ENCODE assay signal across 24 mouse cellular contexts in genomic region chr4:89090217-89090616, GRCm38 (mm10).
"Had no signal": no experiment of that assay in that cellular context is flagged by ENCODE, and none has a peak within 500 bp of the region (broad histone marks: within the 10 kb centered on the region; RNA-seq: fewer than 3 reads in every experiment).

No protein-coding gene starts in this region.

- H3K9me3 ChIP-seq: heart, embryonic 12.5 days; hindbrain, embryonic 10.5 days; hindbrain, embryonic 13.5 days; hindbrain, embryonic 15.5 days; limb, embryonic 13.5 days; limb, embryonic 15.5 days; liver, embryonic 12.5 days had no signal

- H3K27ac ChIP-seq: gastrocnemius, adult 2 months; heart, adult 2 months; hindbrain, embryonic 10.5 days; hindbrain, embryonic 13.5 days; hindbrain, embryonic 15.5 days; hindbrain, postnatal 0 days; layer of hippocampus, adult 2 months; limb, embryonic 13.5 days; limb, embryonic 15.5 days; liver, embryonic 12.5 days; liver, embryonic 14.5 days had no signal

- H3K4me1 ChIP-seq: heart, embryonic 12.5 days; hindbrain, embryonic 10.5 days; hindbrain, embryonic 13.5 days; hindbrain, embryonic 15.5 days had no signal

- H3K4me3 ChIP-seq: gastrocnemius, adult 2 months; heart, adult 2 months; heart, embryonic 12.5 days; hindbrain, embryonic 10.5 days; hindbrain, embryonic 13.5 days; hindbrain, embryonic 15.5 days; layer of hippocampus, adult 2 months; limb, embryonic 13.5 days; limb, embryonic 15.5 days; liver, embryonic 12.5 days had no signal

- H3K27me3 ChIP-seq: heart, embryonic 12.5 days; hindbrain, embryonic 13.5 days; hindbrain, embryonic 15.5 days; limb, embryonic 13.5 days; limb, embryonic 15.5 days; liver, embryonic 12.5 days had no signal

- H3K9ac ChIP-seq: heart, embryonic 12.5 days; hindbrain, embryonic 13.5 days; hindbrain, embryonic 15.5 days; limb, embryonic 13.5 days; limb, embryonic 15.5 days; liver, embryonic 12.5 days; liver, embryonic 14.5 days had no signal

- DNase-seq: gastrocnemius, adult 2 months; gastrocnemius, postnatal 10 days; gastrocnemius, postnatal 25 days; heart, adult 2 months; heart, postnatal 10 days; heart, postnatal 4 days; kidney, adult 18-20 months; kidney, adult 8-10 months; kidney, postnatal 10 days; kidney, postnatal 25 days; kidney, postnatal 4 days; layer of hippocampus, postnatal 36 days; left cerebral cortex, postnatal 4 days had no signal

- H3K36me3 ChIP-seq: heart, embryonic 12.5 days; hindbrain, embryonic 10.5 days; hindbrain, embryonic 13.5 days; hindbrain, embryonic 15.5 days; limb, embryonic 13.5 days; limb, embryonic 15.5 days; liver, embryonic 12.5 days had no signal

- ATAC-seq: hindbrain, postnatal 0 days; intestine, embryonic 16.5 days; liver, embryonic 12.5 days had no signal

- H3K4me2 ChIP-seq: heart, embryonic 12.5 days; hindbrain, embryonic 13.5 days; hindbrain, embryonic 15.5 days; limb, embryonic 13.5 days; limb, embryonic 15.5 days; liver, embryonic 12.5 days had no signal
